Mouse (Mus musculus): ENCODE data around the gene Tmem164.

DNA sequence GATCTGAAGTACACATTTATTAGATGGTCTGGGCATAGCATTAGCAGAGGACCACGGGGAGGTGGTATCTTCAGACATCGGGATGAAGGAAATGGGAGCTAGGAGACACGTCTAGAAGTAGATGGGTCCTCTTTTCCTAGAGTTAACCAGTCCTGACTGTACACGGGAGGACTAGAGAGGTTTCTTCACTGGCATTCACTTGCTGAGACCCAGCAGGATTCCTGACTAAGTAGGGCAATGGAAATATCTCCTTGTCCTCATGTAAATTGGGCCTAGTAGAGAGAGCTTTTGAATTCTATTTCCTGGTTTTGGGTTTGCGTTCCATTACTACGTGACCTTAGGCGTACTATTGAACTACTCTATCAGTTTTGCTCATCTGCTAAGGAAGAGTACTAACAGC is 13.1 kb downstream of the Tmem164 start:
- TF ChIP-seq CTCF (IDR thresholded peaks at IDR 0.05; ENCODE audit: borderline replicate concordance, extremely low read depth, insufficient read depth, insufficient read length) (no peak), POLR2A (IDR thresholded peaks at IDR 0.05; ENCODE audit: borderline replicate concordance, extremely low read depth, insufficient read depth, insufficient read length, poor library complexity, severe bottlenecking) (no peak)
